Mouse (Mus musculus) fibroblast of lung, adult 2 months (primary cell): ENCODE data around the gene Lix1.

Experiments
- DNase-seq: peaks from one replicate; pipeline ENCODE4 v3.0.0-alpha.2; 2011; ENCODE audit warnings: low read depth

Lix1 gene

GRCm38 (mm10) chr17:17496730-17497129 is 94.3 kb downstream of the Lix1 start:
- DNase-seq, result no peak

- DNase-seq, result no peak
These were observed 96.4 kb downstream of the Lix1 start for GRCm38 (mm10) chr17:17498848-17499247.

- DNase-seq, result no peak
These were observed 96.8 kb downstream of the Lix1 start for GRCm38 (mm10) chr17:17499278-17499677.

GRCm38 (mm10) chr17:17506677-17507076 is 104.2 kb downstream of the Lix1 start:
- no peak for DNase-seq
